Comparison of ENCODE assay signal across 8 mouse cellular contexts in the genomic region with DNA sequence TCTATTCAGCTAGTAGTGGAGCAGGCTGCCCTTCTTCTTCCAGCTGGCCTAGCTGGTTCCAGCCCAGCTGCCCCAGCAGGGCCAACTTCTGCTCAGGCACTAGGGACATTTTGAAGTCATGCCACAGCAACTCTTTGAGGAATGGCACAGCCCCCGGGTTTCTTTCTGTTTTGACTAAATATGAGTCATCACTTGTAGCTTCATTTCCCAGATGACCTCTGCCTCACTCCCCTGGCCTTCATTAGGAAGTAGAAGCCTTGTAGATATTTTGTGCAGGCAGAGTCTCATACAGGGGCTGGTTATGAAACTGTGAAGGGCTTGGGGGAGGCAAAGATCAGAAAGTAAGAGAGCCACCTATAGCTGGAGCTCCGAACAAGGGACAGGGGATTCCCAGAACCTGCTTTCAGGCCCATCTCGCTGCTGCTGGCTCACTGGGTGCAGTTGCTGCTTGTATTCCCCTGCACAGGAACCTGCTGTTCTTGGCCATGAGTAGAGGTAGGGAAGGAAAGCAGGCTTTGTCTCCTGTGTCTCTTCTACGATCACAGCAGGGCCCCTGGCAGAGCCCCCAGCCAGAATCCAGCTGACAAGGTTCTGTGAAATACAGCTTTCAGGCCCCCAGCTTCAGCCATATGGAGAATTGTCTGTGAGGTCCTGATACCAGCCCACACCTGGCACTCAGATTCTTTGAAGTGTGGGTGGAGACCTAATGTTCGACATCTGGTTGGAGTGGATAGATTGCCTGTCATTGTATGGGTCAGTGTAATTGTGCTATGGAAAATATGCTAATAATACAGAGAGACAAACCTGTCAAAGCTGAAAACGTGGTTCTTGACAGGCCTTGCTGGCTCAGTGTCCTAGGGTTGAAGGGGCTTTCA. TPM values are rescaled to one million over a fixed set of nuclear protein-coding genes. Genes with fewer than 3 reads are reported as not detected.
DNase-seq lines count a peak whose midpoint lies in the region; ATAC-seq lines count a peak whose summit lies in the region.

No protein-coding gene starts in this region.

- 0 out of 2 replicates have a peak, but pooled peaks have one; percentile 22 for ATAC-seq in forebrain, embryonic 14.5 days
- no peak; the same call in 1 of the 2 replicates for ATAC-seq in hindbrain, embryonic 12.5 days (ENCODE audit: low FRiP score)
- peak; percentile 4; the same call in 1 of the 2 replicates for ATAC-seq in neutrophil, adult 5-6 weeks (ENCODE audit: extremely low read depth, insufficient number of reproducible peaks, low FRiP score, poor library complexity, severe bottlenecking)

- H3K27me3 ChIP-seq in forebrain, embryonic 14.5 days (replicated peaks; ENCODE audit: control insufficient read depth, insufficient read depth, low read length), result no peaks in the 10 kb centered on the region
- no peaks in the 10 kb centered on the region for H3K27me3 ChIP-seq in hindbrain, embryonic 12.5 days

- WGBS in forebrain, embryonic 14.5 days, result 69% methylated on average over 6 of the region's 6 CpGs
- WGBS in hindbrain, embryonic 12.5 days, result 68% methylated on average over 6 of the region's 6 CpGs

- peaks cover 21% of the 10 kb centered on the region for H3K4me1 ChIP-seq in forebrain, embryonic 14.5 days (ENCODE audit: control insufficient read depth, insufficient read depth, low read length)
- peaks cover 25% of the 10 kb centered on the region for H3K4me1 ChIP-seq in hindbrain, embryonic 12.5 days

- no peak overlapping the region for H3K9ac ChIP-seq in forebrain, embryonic 14.5 days (ENCODE audit: low read length)
- H3K9ac ChIP-seq in hindbrain, embryonic 12.5 days, result no peak overlapping the region

- DNase-seq in gastrocnemius, adult 18-20 months (ENCODE audit: low spot score), result peak; percentile 45
- DNase-seq in gastrocnemius, postnatal 4 days (ENCODE audit: low spot score in 2 of 2), result no peak
- peak; percentile 80 to 91 for DNase-seq in adrenal gland, adult (ENCODE audit: inconsistent age in 2 of 2, low spot score in 1 of 2)
- DNase-seq in forebrain, embryonic 14.5 days (ENCODE audit: low spot score), result no peak
- peak; percentile 56 for DNase-seq in liver
- no peak for DNase-seq in embryo, embryonic 11 days

- no peaks in the 10 kb centered on the region for H3K36me3 ChIP-seq in forebrain, embryonic 14.5 days (ENCODE audit: control insufficient read depth, insufficient read depth, low read length)
- H3K36me3 ChIP-seq in hindbrain, embryonic 12.5 days, result no peaks in the 10 kb centered on the region

- no peak overlapping the region for H3K4me2 ChIP-seq in forebrain, embryonic 14.5 days (ENCODE audit: low read length)
- no peak overlapping the region for H3K4me2 ChIP-seq in hindbrain, embryonic 12.5 days (replicated peaks)

- H3K9me3 ChIP-seq in forebrain, embryonic 14.5 days (replicated peaks; ENCODE audit: control insufficient read depth, low read length), result no peaks in the 10 kb centered on the region
- no peaks in the 10 kb centered on the region for H3K9me3 ChIP-seq in hindbrain, embryonic 12.5 days (replicated peaks)

- peak overlapping the region; percentile 52; the same call in 1 of the 2 replicates for H3K27ac ChIP-seq in forebrain, embryonic 14.5 days (ENCODE audit: low read depth, low read length)
- H3K27ac ChIP-seq in hindbrain, embryonic 12.5 days, result peak overlapping the region; percentile 23; the same call in 1 of the 2 replicates

- H3K4me3 ChIP-seq in forebrain, embryonic 14.5 days (ENCODE audit: low read depth, low read length), result no peak overlapping the region
- no peak overlapping the region for H3K4me3 ChIP-seq in hindbrain, embryonic 12.5 days

RNA-seq across cellular contexts. Expression of gene Nck2, which starts 30.4 kb away (rescaled TPM):
- 10 to 100 TPM; 17.2 to 17.8 TPM for total RNA-seq in gastrocnemius, adult 18-20 months (2021)
- total RNA-seq in gastrocnemius, postnatal 4 days (2021), result 10 to 100 TPM; 40.6 to 46.5 TPM
- 37.4 and 44.5 TPM in 2 replicates for polyA plus RNA-seq in forebrain, embryonic 14.5 days (2014; fragmentation: Nextera tagmentation; extraction: Ambion mirVana)
- polyA plus RNA-seq in hindbrain, embryonic 12.5 days (2016; fragmentation: Nextera tagmentation; extraction: Ambion mirVana), result 53.8 and 54.4 TPM in 2 replicates
- 18.2 and 18.9 TPM in 2 replicates for total RNA-seq in neutrophil, adult 5-6 weeks (2017)

Comparison
In these comparisons a context has a peak if more than half of its experiments do, and no peak if none do; other contexts are left out.
1. DNase-seq: peak in gastrocnemius, adult 18-20 months (single experiment), adrenal gland, adult (2 of 2) and liver (single experiment); none in gastrocnemius, postnatal 4 days (0 of 2), forebrain, embryonic 14.5 days (single experiment) and embryo, embryonic 11 days (single experiment).